Mouse (Mus musculus): ENCODE results near the gene Urgcp. TPM values are rescaled to one million over a fixed set of nuclear protein-coding genes. Genes with fewer than 3 reads are reported as not detected.
A peak's percentile ranks its signal among the peaks of the same experiment; 100 is the strongest.

Gene Urgcp
- total RNA-seq, 2 experiments from 2014 or later: 56.7 to 68.6 TPM

- no peak for DNase-seq (ENCODE audit: low spot score)
- intact Hi-C loops (cut with DNase I): loop anchor here (5.0 kb wide), 1 partner anchor 169 kb away; no protein-coding TSS in a partner anchor
Observed at GRCm38 (mm10) chr11:5718611-5719354, 43.4 kb downstream of the Urgcp start.

GRCm38 (mm10) chr11:5716938-5717705 lies 45.1 kb downstream of the Urgcp start:
- DNase-seq (ENCODE audit: low spot score): no peak
- intact Hi-C loops (cut with DNase I): loop anchor here (5.0 kb wide), 1 partner anchor 170 kb away; no protein-coding TSS in a partner anchor

GRCm38 (mm10) chr11:5716246-5716645 lies 45.9 kb downstream of the Urgcp start:
- intact Hi-C loops (cut with DNase I): loop anchor here (5.0 kb wide), 1 partner anchor 171 kb away; no protein-coding TSS in a partner anchor
- no peak for DNase-seq (ENCODE audit: low spot score)

GRCm38 (mm10) chr11:5715630-5716105 lies 46.5 kb downstream of the Urgcp start, which contains the start of gene Mrps24:
Mrps24 (minus strand) TSS chr11:5715680.
- DNase-seq (ENCODE audit: low spot score): no peak
- intact Hi-C loops (cut with DNase I): loop anchor here (5.0 kb wide), 1 partner anchor 172 kb away; no protein-coding TSS in a partner anchor

GRCm38 (mm10) chr11:5715179-5715578 lies 47.0 kb downstream of the Urgcp start:
- intact Hi-C loops (cut with DNase I): loop anchor here (5.0 kb wide), 1 partner anchor 172 kb away; no protein-coding TSS in a partner anchor
- no peak for DNase-seq (ENCODE audit: low spot score)

GRCm38 (mm10) chr11:5707530-5708353 lies 54.4 kb downstream of the Urgcp start:
- intact Hi-C loops (cut with DNase I): loop anchor here (5.0 kb wide), 1 partner anchor 55 kb away; the partner anchor contains the start of gene Urgcp

GRCm38 (mm10) chr11:5706874-5707529 lies 55.2 kb downstream of the Urgcp start:
- DNase-seq (ENCODE audit: low spot score): no peak
- intact Hi-C loops (cut with DNase I): loop anchor here (5.0 kb wide), 1 partner anchor 55 kb away; the partner anchor contains the start of gene Urgcp

More at GRCm38 (mm10) chr11:5707530-5708353, 54.4 kb downstream of the Urgcp start:
- DNase-seq (ENCODE audit: low spot score): peak; percentile 76

- intact Hi-C loops (cut with DNase I): loop anchor here (5.0 kb wide), 1 partner anchor 56 kb away; the partner anchor contains the start of gene Urgcp
- no peak for DNase-seq (ENCODE audit: low spot score)
Observed at GRCm38 (mm10) chr11:5705972-5706371, 56.2 kb downstream of the Urgcp start.

- DNase-seq (ENCODE audit: low spot score): no peak
- intact Hi-C loops (cut with DNase I): no loop called here
Observed at GRCm38 (mm10) chr11:5703341-5703740, 58.8 kb downstream of the Urgcp start.

- intact Hi-C loops (cut with DNase I): no loop called here
- DNase-seq (ENCODE audit: low spot score): no peak
Observed at GRCm38 (mm10) chr11:5702957-5703332, 59.2 kb downstream of the Urgcp start.

GRCm38 (mm10) chr11:5702271-5702956 lies 59.8 kb downstream of the Urgcp start:
- intact Hi-C loops (cut with DNase I): no loop called here

GRCm38 (mm10) chr11:5701821-5702220 lies 60.4 kb downstream of the Urgcp start:
- DNase-seq (ENCODE audit: low spot score): no peak
- intact Hi-C loops (cut with DNase I): no loop called here

More at GRCm38 (mm10) chr11:5702271-5702956, 59.8 kb downstream of the Urgcp start:
- DNase-seq (ENCODE audit: low spot score): no peak

GRCm38 (mm10) chr11:5701300-5701699 lies 60.9 kb downstream of the Urgcp start:
- no peak for DNase-seq (ENCODE audit: low spot score)
- intact Hi-C loops (cut with DNase I): no loop called here

- no peak for DNase-seq (ENCODE audit: low spot score)
- intact Hi-C loops (cut with DNase I): no loop called here
Observed at GRCm38 (mm10) chr11:5700808-5701207, 61.4 kb downstream of the Urgcp start.

- no peak for DNase-seq (ENCODE audit: low spot score)
- intact Hi-C loops (cut with DNase I): loop anchor here (2.0 to 5.0 kb wide), 2 partner anchors 209 to 399 kb away; no protein-coding TSS in a partner anchor
Observed at GRCm38 (mm10) chr11:5691775-5692174, 70.4 kb downstream of the Urgcp start.

- no peak for DNase-seq (ENCODE audit: low spot score)
- intact Hi-C loops (cut with DNase I): no loop called here
Observed at GRCm38 (mm10) chr11:5684283-5684682, 77.9 kb downstream of the Urgcp start.

- no peak for DNase-seq (ENCODE audit: low spot score)
- intact Hi-C loops (cut with DNase I): no loop called here
Observed at GRCm38 (mm10) chr11:5682541-5682940, 79.6 kb downstream of the Urgcp start.
